Mouse (Mus musculus) hematopoietic stem cell, adult 5-6 weeks (primary cell): ENCODE measurements around the gene Aqp7. TPM values are rescaled to one million over a fixed set of nuclear protein-coding genes. Genes with fewer than 3 reads are reported as not detected.

Experiments used
- ATAC-seq, 2 experiments: fragments of 125-278 bp in 1 of 2; replicated peaks in 1 of 2; 2 replicates each; pipeline ENCODE4 v1.8.0; 2016 to 2017; ENCODE audit warnings: inconsistent platforms in 2 of 2, mild to moderate bottlenecking in 2 of 2, moderate number of reproducible peaks in 2 of 2, low read depth in 1 of 2, moderate TSS enrichment in 1 of 2; ENCODE audit not compliant: low FRiP score in 2 of 2, poor library complexity in 2 of 2, severe bottlenecking in 2 of 2, insufficient read depth in 1 of 2, low TSS enrichment in 1 of 2
- total RNA-seq: library from RNA; stranded (forward); fragments of 172-1452, 232-1000 nt; gene quantifications from 2 replicates; pipeline ENCODE4 v1.2.3, GENCODE M21; 2017

Gene Aqp7
- total RNA-seq, 1 experiment from 2014 or later: not detected

DNA sequence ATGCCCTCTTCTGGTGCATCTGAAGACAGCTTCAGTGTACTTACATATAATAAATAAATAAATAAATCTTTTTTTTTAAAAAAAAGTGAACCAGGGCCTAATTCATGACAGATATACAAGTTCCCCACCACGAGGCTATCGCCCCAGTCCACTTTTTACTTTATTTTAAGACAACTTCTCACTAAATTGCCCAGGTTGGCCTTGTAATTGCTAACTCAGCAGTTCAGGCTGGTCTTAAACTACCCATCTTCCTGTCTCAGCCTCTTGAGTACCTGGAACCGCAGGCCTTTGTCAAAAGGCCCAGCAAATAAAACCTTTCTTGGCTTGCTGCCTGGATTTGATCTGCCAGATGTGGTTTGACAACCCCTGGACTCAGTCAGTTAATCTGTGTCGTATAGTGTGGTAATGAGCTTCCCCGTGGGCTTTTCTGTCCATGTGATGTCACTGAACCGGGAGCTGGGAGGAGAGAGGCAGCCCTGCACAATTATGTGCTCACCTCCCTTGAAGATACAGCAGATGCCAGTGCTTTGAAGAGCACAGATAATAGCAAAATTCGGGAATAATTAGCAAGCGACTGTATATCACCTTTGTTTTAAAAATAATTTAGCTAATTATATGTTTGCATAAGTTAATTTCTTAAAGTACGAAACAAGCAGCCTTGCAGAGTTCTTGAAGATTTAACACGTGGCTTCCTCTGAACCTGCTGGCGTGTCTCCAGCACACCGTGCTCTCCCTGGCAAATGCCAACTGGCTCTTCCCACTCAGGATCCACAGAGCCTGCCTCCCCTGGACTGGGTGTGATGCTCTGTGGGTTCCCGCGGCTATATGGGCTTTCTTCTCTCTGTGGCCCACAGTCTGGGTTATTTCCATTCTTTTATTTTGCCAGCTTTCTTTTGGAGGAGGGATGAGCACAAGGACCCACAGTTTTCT is 23.8 kb upstream of the Aqp7 start:
- no peak for ATAC-seq

DNA sequence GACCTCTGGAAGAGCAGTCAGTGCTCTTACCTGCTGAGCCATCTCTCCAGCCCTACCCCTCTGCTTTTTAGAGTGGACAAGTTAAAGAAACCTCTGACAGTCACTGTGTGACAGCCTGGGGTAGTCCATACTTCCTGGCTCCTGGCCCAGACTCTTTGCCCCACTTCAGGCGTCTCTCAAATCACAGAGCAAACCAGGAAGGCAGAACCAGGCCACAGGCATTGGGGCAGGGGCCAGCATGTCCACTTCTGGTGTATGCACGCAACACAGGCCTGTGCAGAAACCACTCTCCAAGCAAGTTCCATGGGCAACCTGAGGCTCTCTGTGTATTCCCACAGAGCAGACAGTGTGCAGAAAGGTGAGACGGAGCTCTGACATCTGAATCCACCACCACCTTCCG is 17.3 kb upstream of the Aqp7 start:
- ATAC-seq: no peak

DNA sequence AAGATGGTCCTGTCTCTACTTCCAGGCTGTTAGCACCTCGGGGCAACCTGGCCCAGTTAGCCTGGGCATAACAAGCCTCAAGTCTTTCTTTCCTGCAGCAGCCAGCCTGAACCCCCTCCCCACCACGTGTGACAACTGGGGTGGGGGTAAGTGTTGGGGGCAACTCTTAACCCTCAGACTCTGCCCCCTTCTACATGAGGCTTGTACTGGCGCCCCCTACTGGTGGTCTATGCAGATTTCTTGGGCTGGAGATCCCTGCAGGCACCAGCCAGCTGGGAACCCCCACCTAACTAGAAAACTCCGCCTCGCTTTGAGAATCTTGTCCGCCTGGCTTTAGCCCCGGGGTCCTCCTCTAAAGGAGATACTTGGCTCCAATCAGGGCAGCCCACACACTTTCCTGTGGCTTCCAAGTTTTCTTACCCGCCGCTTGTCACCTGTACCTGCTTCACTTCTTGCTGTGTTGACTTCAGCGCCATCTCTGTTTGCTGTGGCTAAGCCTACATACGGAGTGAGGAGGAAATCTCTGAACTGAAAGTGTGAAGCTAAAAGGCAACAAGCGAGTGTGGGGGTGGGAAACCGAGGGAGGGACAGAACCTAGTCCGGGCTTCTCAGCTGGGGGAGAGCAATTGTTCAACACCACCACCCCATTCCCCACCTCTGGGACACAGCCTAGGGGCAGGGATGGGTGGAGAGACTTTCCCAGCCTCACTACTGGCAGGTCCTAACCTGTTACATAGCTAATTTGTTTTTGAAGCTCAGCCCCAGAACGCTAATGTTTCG is 16.1 kb upstream of the Aqp7 start:
- peak; percentile 22 to 45; a peak in 1 of 4 replicates for ATAC-seq

DNA sequence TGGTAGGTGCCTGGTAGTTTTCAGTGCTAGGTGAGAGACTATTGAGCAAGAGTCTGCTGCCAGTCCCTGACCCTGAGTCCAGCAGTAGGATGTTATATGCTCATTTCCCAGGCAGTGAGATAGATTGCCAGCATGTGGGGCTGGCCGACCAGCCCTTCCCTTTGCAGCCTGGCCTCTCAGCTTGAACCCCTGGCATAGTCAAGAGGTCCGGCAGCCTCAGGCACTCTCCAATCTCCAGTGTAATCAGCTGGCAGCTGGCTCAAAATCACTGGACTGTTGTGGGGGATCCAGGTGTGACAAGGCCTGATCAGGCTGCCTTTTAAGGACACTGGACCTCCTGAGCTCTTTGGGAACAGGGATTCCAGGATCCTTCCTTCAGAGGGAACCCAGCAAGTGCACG is 15.4 kb upstream of the Aqp7 start:
- no peak for ATAC-seq

DNA sequence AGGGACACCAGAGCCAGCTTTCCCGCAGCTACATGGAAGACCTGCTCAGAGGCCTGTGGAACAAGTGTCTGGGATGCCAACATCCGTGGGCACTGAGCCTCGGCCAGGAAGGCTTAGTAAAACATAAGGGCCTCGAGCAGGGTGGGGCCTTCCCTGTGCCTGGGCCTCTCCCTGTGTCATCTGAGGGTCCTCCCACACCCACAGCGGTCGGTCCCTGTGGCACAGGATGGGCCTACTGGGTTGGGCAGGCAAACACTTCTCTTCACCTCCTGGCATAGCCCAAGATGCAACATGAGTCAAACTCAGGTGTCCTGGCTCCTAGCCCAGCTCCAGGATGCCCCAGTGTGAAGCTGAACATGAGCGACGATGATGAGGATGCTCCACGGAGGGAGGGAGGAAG is 9.4 kb upstream of the Aqp7 start:
- no peak for ATAC-seq

DNA sequence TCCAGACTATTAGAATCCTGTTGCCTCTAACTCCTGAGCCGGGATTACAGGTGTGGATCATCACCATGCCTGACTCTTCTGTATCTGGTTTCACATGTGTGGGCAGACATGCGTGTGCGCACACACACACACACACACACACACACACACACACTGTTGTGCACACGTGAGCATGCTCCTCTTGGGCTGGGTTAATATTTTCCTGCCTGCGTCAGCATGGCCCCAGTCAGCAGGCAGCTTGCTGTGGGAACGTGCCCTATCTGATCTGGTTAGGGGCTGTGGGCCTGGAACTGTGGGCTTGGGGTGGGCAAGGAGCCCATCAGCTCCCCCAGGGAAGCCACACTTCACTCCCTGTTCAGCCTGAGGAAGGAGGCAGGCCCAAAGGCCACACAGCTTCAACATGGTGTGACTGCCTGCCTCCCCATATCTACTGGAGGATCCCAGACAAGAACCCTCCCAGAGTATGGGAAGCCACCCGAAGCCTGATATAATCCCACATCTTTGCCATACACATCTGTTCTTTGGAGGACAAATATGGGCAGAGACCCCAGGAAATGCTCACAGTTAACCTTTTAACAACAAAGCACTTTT is 8.9 kb upstream of the Aqp7 start:
- no peak for ATAC-seq

DNA sequence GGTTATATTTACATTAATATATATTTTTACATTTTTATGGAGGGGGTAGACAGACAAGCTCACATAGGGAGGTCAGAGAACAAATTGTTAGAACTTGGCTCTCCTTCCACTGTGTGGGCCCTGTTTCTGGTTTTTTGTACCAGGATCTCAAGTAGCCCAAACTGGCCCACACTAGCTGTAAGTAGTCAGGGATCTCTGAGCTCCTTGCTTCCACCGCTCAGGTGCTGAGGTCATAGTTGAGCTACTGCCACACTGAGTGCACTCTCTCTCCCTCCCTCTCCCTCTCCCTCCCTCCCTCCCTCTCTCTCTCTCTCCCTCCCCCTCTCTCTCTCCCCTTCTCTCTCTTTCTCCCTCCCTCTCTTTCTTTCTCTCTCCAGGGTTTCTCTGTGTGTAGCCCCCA is 8.3 kb upstream of the Aqp7 start:
- ATAC-seq: no peak

DNA sequence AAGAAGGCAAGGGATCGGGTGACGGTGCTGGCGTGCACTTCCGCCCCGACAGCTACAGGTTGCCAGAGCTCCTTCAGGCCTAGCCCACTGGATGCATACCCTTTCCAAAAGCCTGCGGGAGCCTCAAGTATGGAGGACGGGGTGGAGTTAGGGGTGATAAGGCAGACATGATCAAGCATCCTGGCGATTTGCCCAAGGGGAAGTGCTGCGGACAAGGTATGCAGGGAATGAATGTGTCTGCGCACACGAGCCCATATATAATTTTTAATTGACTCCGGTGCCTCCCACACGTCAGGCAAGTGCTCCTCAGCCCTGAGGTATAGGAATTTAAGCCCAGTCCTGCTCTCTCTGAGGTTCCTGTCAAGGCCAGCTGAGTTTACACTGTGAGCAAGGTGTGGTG is 7.2 kb upstream of the Aqp7 start:
- no peak for ATAC-seq

DNA sequence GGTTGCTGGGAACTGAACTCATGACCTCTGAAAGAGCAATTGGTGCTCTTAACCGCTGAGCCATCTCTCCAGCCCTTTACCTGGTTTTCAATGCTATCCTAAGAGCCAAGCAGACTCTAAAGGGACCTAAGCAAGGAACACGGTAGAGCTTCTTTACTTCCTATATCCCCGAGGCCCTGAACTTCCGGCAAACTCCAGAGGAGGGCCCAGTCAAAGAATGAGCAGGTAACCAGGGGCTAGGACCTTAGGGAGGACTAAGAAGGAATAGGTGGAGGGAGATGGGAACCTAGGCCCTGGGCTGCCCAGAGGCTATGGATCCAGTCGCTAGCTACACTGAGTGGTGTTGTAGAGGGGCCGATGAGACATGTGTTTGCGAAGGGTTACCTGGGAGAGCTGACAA is 3.8 kb upstream of the Aqp7 start:
- ATAC-seq: no peak

DNA sequence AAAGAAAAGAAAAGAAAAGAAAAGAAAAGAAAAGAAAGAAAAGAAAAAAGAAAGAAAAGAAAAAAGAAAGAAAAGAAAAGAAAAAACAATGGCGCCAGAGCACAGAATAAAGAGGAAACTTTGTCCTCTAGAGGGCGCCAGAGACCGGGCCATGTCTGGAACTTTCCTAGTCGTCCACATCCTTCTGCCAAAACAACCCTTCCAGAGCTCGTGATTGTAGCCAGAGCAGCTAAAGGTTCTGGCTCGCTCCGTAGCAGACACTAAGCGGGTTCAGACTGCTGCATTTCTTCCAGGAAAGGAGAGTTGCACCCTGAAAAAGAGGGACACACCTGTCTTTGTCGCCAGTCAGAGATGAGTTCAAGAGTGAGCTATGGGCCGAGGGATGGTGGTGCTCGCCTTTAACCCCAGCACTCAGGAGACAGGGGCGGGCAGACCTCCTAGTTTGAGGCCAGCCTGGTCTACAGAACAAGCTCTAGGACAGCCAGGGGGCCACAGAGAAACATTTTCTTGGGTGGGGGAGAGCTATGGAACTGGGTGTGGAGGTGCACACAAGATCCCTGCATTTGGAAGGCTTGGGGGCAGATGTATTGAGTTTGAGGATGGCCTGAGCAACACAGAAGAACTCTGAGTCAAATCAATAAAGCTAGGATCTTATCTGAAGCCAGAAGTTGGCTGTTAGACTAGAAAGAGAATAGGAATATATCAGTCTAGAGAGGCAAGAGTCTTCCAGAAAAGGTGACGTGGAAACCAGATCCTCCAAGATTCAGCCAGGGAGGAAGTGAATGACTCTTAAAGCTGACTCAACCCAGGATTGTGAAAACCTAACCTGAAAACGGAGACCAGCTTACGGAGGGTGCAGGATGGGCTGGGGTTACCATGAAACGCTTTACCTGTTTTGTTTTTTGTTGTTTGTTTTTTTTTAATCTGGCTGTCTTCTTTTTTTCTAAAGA is 3.1 kb upstream of the Aqp7 start:
- ATAC-seq: peak; percentile 65 to 80

DNA sequence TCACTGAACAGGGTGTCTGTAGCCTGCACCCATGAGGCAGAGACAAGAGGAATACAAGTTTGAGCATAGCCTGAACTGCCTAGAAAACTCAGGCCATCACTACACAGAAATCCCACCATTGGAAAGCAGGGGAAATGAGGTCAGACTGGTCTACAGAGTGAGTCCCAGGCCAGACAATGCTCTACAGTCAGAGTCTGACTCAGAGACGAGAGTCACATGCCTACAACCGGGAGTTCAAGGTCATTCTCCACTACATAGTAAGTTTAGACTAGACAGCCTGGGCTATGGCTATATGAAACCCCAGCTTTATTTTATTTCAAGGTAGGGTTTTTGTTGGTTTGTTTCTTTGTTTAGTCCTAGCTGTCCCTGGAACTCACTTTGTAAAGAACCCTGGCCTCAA is 987 bp upstream of the Aqp7 start:
- no peak for ATAC-seq

DNA sequence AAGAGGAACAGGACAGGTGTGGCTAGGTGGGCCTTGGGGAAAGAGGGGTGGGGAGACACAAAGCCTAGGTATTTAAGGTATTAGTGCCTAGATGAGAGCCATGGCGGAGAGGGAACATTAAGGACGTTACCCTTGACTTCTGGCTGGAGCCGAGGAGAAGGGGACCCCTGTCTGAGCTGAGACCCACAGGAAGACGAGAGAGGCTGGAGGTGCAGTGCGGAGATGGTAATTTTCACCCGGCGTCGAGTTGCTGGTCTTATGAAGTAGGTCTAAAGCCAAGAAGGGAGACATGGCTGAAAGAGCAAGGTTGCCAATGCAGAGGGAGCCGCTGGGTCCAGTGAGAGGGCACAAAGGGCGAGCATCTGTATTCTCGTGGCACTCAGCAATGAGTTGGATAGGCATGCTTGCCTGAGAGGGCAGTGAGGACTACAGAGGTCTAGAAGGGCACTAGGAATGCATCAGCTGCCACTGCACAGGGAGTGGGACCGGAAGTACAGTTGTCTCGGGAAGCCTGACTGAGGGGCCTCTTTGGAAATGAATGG is 1.6 kb downstream of the Aqp7 start:
- ATAC-seq: no peak

DNA sequence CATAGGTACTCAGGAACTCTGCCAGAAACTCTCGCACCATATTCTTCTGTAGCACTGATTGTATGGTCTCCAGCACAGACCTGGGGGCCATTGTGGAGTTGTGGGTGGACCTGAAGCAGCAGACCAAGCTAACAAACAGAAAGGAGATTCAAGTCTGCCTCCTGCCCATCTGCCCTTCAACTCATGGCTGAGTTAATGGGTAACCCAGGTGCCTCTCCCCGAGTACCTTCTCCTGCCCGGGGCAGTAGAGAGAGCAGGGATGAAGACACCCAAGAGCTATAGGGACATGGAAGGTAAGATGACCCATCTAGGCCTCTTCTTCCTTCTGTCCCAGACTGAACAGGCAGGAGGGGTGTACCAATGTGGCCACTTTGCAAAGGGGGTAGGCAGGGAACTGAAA is 2.7 kb downstream of the Aqp7 start:
- no peak for ATAC-seq

DNA sequence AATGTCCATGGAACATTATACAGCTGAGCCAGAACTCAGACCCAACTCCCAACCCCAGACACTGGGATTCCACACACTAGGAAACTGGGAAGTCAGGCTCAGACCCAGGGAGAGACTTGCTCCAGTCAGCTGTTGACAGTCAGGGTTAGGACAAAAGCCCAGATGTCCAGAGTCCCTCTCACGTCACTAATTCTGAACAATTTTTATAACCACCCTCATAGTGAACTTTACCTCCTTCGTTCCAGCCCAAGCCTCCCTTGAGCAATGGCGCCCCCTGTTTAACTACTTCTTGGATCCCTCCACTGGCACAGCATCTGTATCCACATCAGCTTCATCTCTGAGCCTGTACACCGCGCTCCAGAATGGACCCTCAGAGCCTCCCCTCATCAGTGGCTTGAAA is 4.0 kb downstream of the Aqp7 start:
- no peak for ATAC-seq

DNA sequence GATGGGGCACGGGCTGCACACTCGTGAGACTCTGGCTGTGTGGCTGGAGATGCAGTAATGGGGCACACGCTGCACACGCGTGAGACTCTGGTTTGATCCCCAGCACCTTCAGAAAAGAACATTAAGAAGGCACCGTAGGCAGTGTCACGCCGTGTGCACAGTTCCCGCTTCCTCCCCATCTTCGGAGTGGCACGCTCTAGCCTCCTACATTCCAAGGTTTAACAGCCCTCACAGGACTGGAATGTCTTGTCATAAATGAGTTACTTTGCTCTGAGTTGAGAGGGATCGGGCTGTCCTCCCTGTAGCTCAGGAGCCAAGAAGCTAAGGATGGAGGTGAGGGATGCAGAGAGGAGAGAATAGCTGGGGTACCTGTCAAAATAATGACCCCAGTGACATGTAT is 5.1 kb downstream of the Aqp7 start:
- no peak for ATAC-seq

DNA sequence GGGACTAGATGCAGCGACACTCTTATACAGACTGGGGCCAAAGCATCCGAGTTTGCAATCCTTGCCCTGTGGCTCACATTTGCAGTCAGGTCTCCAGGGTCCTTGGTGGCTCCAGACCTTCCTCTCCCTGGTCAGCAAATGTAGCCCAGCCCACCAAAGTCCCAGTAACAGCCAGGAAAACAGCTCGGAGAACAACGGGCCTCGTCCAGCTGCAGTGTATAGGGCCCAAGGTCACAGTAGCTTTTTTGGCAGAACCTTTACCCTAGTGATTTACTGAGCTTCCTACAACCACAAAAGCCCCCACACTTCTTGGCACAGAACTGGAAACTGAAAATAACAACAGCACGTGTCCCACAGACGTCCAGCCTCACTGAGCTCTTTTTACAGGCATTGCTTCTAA is 7.0 kb downstream of the Aqp7 start:
- peak; percentile 33 to 59; a peak in 2 of 4 replicates for ATAC-seq

DNA sequence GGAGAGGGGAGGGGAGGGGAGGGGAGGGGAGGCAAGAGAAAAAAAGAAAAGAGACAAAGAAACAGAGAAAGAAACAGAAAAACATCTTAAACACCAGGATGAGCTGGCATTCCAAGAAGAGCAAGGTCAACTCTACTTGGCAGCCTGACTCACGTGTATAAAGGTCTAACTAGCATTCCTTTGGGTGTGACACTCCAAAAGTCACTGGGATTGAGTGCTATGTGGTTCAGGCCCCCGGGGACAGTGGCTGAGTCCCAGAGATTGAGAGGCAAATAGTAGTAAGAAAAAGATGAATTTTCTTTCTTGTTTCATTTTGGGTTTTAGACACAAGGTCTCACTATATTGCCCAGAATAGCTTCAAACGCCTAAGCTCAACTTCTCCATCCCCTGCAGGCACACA is 10.0 kb downstream of the Aqp7 start:
- ATAC-seq: no peak
